Mouse (Mus musculus) lung, embryonic 16.5 days (tissue): Measurements from ENCODE around the gene Ghdc. TPM values are rescaled to one million over a fixed set of nuclear protein-coding genes. Genes with fewer than 3 reads are reported as not detected.

ENCODE experiments used
- ATAC-seq: fragments of 200-750 bp; cut with Nextera tagmentation; 2 replicates; pipeline ENCODE4 v1.8.0; 2017; ENCODE audit warnings: low read depth, mild to moderate bottlenecking, moderate library complexity
- H3K27ac ChIP-seq: fragments of 300-500 bp; sonication (generic); 2 replicates; pipeline ENCODE4 v1.5.1; 2014; ENCODE audit warnings: mild to moderate bottlenecking, control low read depth, low read length
- H3K27me3 ChIP-seq: fragments of 300-500 bp; sonication (generic); 2 replicates; pipeline ENCODE4 v1.6.1; 2014; ENCODE audit warnings: low read depth, low read length, mixed read lengths; ENCODE audit not compliant: control insufficient read depth, insufficient read depth
- H3K36me3 ChIP-seq: fragments of 300-500 bp; sonication (generic); 2 replicates; pipeline ENCODE4 v1.6.1; 2014; ENCODE audit warnings: low read length; ENCODE audit not compliant: control insufficient read depth, insufficient read depth
- H3K4me1 ChIP-seq: fragments of 300-500 bp; sonication (generic); replicated peaks from 2 replicates; pipeline ENCODE4 v1.6.1; 2014; ENCODE audit warnings: low read length, mixed read lengths; ENCODE audit not compliant: control insufficient read depth, insufficient read depth
- H3K4me2 ChIP-seq: fragments of 300-500 bp; sonication (generic); 2 replicates; pipeline ENCODE4 v1.6.1; 2014; ENCODE audit warnings: low read depth, low read length, control low read depth
- H3K4me3 ChIP-seq: fragments of 300-500 bp; sonication (generic); 2 replicates; pipeline ENCODE4 v1.5.1; 2014; ENCODE audit warnings: mild to moderate bottlenecking, low read length, control low read depth
- H3K9ac ChIP-seq: fragments of 300-500 bp; sonication (generic); 2 replicates; pipeline ENCODE4 v1.6.1; 2014; ENCODE audit warnings: low read length, control low read depth
- H3K9me3 ChIP-seq: fragments of 300-500 bp; sonication (generic); 2 replicates; pipeline ENCODE4 v1.6.1; 2016; ENCODE audit warnings: low read length; ENCODE audit not compliant: control insufficient read depth
- WGBS: fragments of 180-500 bp; shearing (Covaris S2); extraction: QIAGEN DNeasy Blood & Tissue Kit; methylation state at CpG from one replicate; pipeline ENCODE4 v1.1.7; 2014; 5-methylcytosine and 5-hydroxymethylcytosine counted together
- polyA plus RNA-seq: library from polyadenylated mRNA; unstranded; fragments of >200 nt; fragmentation: Nextera tagmentation; extraction: Ambion mirVana; gene quantifications from 2 replicates; pipeline ENCODE4 v1.2.1, GENCODE M21; 2015

Ghdc gene
- polyA plus RNA-seq, 1 experiment from 2014 or later = 6.2 TPM

GRCm38 (mm10) chr11:100756476-100756875 lies 14.3 kb downstream of the Ghdc start:
- 56% methylated on average over 6 of the region's 6 CpGs for WGBS
- Histone ChIP-seq H3K27me3 (peaks cover 20% of the 10 kb centered on the region), H3K4me1 (peaks cover 7% of the 10 kb centered on the region), H3K9me3 (no peaks in the 10 kb centered on the region), H3K9ac (no peak overlapping the region), H3K27ac (no peak overlapping the region), H3K36me3 (no peaks in the 10 kb centered on the region), H3K4me2 (no peak overlapping the region), H3K4me3 (no peak overlapping the region)
- ATAC-seq = no peak

- H3K4me3 ChIP-seq = no peak overlapping the region
- 86% methylated on average over 3 of the region's 3 CpGs for WGBS
- no peaks in the 10 kb centered on the region for H3K36me3 ChIP-seq
- H3K27ac ChIP-seq = no peak overlapping the region
- H3K4me1 ChIP-seq = peaks cover 4% of the 10 kb centered on the region
- no peak for ATAC-seq
- H3K9me3 ChIP-seq = no peaks in the 10 kb centered on the region
- no peak overlapping the region for H3K4me2 ChIP-seq
- no peak overlapping the region for H3K9ac ChIP-seq
- H3K27me3 ChIP-seq = peaks cover 13% of the 10 kb centered on the region
Measured at GRCm38 (mm10) chr11:100754693-100755057, 16.1 kb downstream of the Ghdc start.

- no peak overlapping the region for H3K4me2 ChIP-seq
- WGBS = 79% methylated on average over 12 of the region's 12 CpGs
- no peak for ATAC-seq
- no peaks in the 10 kb centered on the region for H3K36me3 ChIP-seq
- H3K9ac ChIP-seq = no peak overlapping the region
- no peak overlapping the region for H3K4me3 ChIP-seq
- H3K4me1 ChIP-seq = no peaks in the 10 kb centered on the region; the same call in 1 of the 2 replicates
- H3K27ac ChIP-seq = no peak overlapping the region
- H3K9me3 ChIP-seq = no peaks in the 10 kb centered on the region
- H3K27me3 ChIP-seq = peaks cover 7% of the 10 kb centered on the region
Measured at GRCm38 (mm10) chr11:100754021-100754692, 16.6 kb downstream of the Ghdc start.

GRCm38 (mm10) chr11:100752294-100752693 lies 18.5 kb downstream of the Ghdc start:
- Histone ChIP-seq H3K4me2 (no peak overlapping the region), H3K4me3 (no peak overlapping the region), H3K27me3 (0 out of 2 replicates have a peak, but pooled peaks cover 2% of the 10 kb centered on the region), H3K36me3 (no peaks in the 10 kb centered on the region), H3K27ac (no peak overlapping the region), H3K9ac (no peak overlapping the region), H3K9me3 (no peaks in the 10 kb centered on the region), H3K4me1 (no peaks in the 10 kb centered on the region)
- ATAC-seq = no peak
- 40% methylated on average over 10 of the region's 10 CpGs for WGBS

GRCm38 (mm10) chr11:100750127-100750526 lies 20.6 kb downstream of the Ghdc start:
- Histone ChIP-seq H3K4me1 (no peaks in the 10 kb centered on the region), H3K4me2 (no peak overlapping the region), H3K27me3 (0 out of 2 replicates have a peak, but pooled peaks cover 2% of the 10 kb centered on the region), H3K9me3 (no peaks in the 10 kb centered on the region), H3K4me3 (no peak overlapping the region), H3K36me3 (no peaks in the 10 kb centered on the region), H3K27ac (no peak overlapping the region), H3K9ac (no peak overlapping the region)
- 88% methylated on average over 16 of the region's 16 CpGs for WGBS
- no peak for ATAC-seq

- H3K27ac ChIP-seq = no peak overlapping the region
- 25% methylated on average over 25 of the region's 25 CpGs for WGBS
- H3K27me3 ChIP-seq = 0 out of 2 replicates have a peak, but pooled peaks cover 2% of the 10 kb centered on the region
- ATAC-seq = no peak
- H3K9me3 ChIP-seq = no peaks in the 10 kb centered on the region
- no peaks in the 10 kb centered on the region for H3K4me1 ChIP-seq
- no peak overlapping the region for H3K9ac ChIP-seq
- H3K36me3 ChIP-seq = no peaks in the 10 kb centered on the region
- H3K4me2 ChIP-seq = 0 out of 2 replicates have a peak overlapping the region, but pooled peaks have one; percentile 19
- H3K4me3 ChIP-seq = no peak overlapping the region
Measured at GRCm38 (mm10) chr11:100749469-100749868, 21.3 kb downstream of the Ghdc start.

- WGBS = 66% methylated on average over 4 of the region's 4 CpGs
- no peak for ATAC-seq
- Histone ChIP-seq H3K4me3 (no peak overlapping the region), H3K36me3 (no peaks in the 10 kb centered on the region), H3K27me3 (0 out of 2 replicates have a peak, but pooled peaks cover 2% of the 10 kb centered on the region), H3K9me3 (no peaks in the 10 kb centered on the region), H3K4me1 (no peaks in the 10 kb centered on the region), H3K9ac (no peak overlapping the region), H3K27ac (no peak overlapping the region), H3K4me2 (no peak overlapping the region)
Measured at GRCm38 (mm10) chr11:100748620-100749019, 22.1 kb downstream of the Ghdc start.

- H3K9me3 ChIP-seq = no peaks in the 10 kb centered on the region
- no peaks in the 10 kb centered on the region for H3K4me1 ChIP-seq
- 0 out of 2 replicates have a peak, but pooled peaks cover 2% of the 10 kb centered on the region for H3K27me3 ChIP-seq
- ATAC-seq = no peak
- H3K27ac ChIP-seq = no peak overlapping the region
- no peaks in the 10 kb centered on the region for H3K36me3 ChIP-seq
- H3K9ac ChIP-seq = no peak overlapping the region
- H3K4me3 ChIP-seq = no peak overlapping the region
- H3K4me2 ChIP-seq = no peak overlapping the region
- 62% methylated on average over 5 of the region's 5 CpGs for WGBS
Measured at GRCm38 (mm10) chr11:100747114-100747513, 23.6 kb downstream of the Ghdc start.

GRCm38 (mm10) chr11:100746546-100746945 lies 24.2 kb downstream of the Ghdc start:
- 80% methylated on average over 10 of the region's 10 CpGs for WGBS
- no peaks in the 10 kb centered on the region for H3K4me1 ChIP-seq

More at GRCm38 (mm10) chr11:100746546-100746945, 24.2 kb downstream of the Ghdc start:
- Histone ChIP-seq H3K36me3 (no peaks in the 10 kb centered on the region), H3K27ac (no peak overlapping the region), H3K4me3 (no peak overlapping the region), H3K27me3 (0 out of 2 replicates have a peak, but pooled peaks cover 2% of the 10 kb centered on the region), H3K9ac (no peak overlapping the region), H3K9me3 (no peaks in the 10 kb centered on the region), H3K4me2 (no peak overlapping the region)
- ATAC-seq = no peak
